Mouse (Mus musculus) layer of hippocampus, adult 8-10 months (tissue): ENCODE measurements around the gene Sema3c. TPM values are rescaled to one million over a fixed set of nuclear protein-coding genes. Genes with fewer than 3 reads are reported as not detected.
A peak's percentile ranks its signal among the peaks of the same experiment; 100 is the strongest.
"Not testable (repeated sequence)": the region's sequence is repeated elsewhere in the genome, so short reads cannot be mapped to it uniquely, and the experiment has no call there.

Source experiments
- DNase-seq, 2 experiments: peaks; one replicate each; pipeline ENCODE4 v3.0.0; 2022; ENCODE audit warnings: low spot score in 2 of 2
- total RNA-seq, 4 experiments: library from RNA; stranded (reverse); gene quantifications; 2 replicates each; pipeline ENCODE4 v1.2.4; 2022

Sema3c gene
- total RNA-seq, result 10 to 100 TPM; 11.3 to 15.1 (median 14.4) TPM

DNA sequence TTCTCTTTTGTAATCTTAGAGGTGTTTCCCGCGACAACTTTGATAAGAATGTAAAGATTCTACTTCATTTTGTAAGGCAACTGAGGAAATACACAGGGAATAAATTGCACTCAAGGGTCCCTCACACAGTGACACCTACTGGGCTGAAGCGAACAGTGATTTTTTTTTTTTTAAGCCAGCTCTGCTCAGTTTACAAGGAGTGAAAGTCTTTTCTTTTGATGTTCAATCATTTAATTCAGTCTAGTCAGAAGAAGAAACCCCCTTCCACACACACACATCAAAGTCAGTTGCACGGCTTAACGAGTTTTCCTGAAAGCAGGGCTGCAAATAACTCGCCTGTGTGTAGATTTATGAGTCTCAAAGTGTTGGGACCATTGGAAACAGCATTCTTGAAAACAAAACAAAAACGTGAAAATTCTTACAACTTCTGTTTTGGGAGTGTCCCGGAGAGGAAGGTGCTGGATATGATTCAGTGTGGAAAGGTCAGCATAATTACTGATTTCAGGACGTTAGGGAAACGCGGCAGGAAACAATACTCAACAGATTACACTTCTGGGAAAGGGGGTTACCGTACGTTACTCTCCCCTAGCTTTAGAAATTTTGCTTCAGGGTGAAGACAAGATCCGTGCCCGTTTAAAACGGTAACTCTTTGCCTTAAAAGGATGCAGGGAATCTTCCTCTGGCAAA, at the start of gene Sema3c:
Gene Sema3c (plus strand): TSS at position 588 of the 687 bp plus-strand sequence.
- DNase-seq, result no peak

DNA sequence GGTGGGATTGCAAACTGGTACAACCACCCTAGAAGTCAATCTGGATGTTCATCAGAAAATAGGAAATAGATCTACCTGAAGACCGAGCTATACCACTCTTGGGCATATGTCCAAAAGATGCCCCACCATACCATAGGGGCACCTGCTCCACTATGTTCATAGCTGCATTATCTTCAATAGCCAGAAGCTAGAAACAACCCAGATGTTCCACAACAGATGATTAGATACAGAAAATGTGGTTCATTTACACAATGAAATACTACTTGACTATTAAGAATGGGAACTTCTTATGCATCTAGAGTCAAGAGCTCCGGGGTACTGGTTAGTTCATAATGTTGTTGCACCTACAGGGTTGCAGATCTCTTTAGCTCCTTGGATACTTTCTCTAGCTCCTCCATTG, 42.9 kb upstream of the Sema3c start:
- not testable (repeated sequence) for DNase-seq

DNA sequence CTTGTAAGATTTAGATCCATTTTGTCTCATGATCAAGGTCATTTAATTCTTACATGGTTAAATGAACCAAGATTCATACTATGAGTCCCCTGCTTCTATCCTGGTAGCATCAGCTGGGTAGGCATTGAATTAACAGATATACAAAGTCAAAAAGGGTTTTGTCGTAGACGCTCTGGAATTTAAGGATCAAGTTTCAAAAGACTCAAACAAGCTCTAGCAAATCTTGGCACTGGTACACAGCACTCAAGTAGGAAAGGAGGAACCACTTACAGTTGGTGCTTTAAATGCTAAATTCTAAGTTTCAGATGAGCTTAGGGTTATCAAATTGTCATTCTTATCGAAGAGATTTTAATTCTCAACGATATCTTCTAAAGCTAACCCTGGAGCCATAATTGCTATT, 30.9 kb upstream of the Sema3c start:
- DNase-seq, result no peak

DNA sequence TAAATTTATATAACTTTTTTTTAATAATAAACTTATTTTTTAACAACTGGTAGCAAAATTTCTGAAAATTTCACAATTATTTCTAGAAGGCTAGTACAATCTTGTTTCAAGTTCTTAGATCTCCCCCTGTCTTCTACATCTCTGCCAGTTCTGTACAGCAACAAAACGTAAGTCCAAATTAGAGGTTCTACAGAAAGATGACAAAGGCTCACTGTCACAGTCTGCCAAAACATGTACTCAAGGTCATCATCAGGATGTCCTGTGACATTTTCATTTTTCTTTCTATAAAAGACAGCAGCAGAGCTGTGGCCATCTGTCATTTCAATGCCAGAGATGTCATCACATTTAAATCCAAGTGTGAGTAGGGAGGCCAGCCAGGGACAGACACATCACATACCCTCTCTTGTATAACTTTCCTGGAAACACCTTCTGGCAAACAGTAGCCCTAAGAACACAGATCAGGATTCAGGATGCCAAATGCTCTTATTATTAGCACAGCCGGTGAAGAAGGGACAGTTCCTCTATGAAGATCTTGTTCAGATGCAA, 29.1 kb upstream of the Sema3c start:
- DNase-seq, result no peak

DNA sequence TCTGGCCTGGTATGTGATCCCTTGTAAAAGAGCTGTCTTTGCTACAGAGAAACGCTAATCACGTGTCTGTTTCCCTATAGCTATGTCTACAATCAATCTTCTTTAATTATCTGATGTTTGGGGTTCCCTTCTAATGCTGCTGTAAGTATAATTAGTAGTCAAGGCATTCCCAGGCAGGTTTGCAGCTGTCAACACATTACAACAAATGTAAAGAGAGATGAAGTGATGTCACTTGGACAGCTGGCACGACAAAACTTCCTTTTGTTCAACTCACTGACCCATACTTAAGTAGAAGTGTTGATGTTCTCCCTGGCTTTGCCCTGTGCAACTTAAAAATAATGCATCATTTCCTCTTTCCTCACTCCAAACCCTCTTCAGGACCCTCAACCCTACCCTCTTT, 22.4 kb upstream of the Sema3c start:
- no peak for DNase-seq

DNA sequence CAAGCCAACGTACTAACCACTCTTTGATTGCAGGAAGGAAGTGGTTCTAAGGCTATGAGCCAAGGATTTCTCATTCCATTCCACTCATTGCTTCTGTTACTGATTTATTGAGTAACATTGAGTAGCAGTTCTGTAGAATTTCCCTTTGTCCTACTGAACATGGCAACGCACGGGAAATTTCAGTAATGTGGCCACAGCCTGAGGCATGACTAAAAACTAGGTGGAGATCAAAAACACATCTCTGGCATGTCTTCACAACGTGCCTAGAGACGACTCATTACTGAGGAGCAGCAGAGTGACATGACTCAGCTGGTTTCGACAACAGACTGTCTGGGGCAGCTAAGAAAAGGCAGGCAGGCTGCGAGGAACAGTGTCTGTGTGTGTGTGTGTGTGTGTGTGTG, 18.0 kb upstream of the Sema3c start:
- peak in 1 of 2 experiments; percentile 6 for DNase-seq

DNA sequence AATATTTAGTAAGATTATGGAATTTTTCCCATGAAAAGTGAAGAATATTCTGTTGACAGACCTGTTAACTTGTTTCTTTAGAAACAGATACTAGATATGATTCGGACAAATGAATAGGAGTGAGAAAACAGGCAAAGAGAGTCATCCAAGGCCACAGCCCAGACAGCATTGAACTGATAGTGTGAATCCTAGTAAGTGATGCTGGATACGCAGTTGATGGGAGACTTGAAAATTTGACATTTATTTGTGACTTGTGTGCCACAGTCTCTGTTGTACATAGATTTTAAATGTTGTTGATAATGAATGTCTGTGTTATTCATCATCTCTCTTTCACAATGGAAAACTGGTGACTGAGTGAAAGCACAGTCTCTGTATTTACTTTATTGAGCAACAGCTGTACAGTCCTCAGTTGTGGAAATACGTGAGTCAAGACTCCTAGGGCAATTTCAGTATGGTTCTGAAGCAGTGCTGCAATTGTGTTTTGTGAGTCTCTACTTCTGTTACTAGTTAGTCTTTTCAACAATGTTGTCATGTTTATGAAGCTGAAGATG, 17.3 kb upstream of the Sema3c start:
- no peak for DNase-seq

DNA sequence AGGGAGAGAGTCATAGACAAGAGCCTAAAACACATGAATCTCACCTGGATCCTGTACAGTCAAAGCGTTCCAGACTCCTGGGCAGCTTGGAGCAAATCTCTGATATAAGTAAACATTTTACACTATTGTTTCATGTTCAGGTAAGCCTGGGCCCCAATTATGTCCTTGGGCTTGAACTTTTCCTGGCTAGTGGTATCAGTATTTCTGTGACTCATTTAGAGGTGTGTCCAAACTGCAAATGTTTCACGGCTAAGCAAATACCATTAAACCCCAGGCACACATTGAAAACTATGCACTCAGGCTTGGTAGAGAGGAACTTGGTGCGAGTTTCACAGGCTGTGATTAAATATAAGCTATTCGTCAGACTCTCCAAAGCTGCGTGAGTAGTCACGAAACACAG, 2.5 kb upstream of the Sema3c start:
- no peak for DNase-seq

DNA sequence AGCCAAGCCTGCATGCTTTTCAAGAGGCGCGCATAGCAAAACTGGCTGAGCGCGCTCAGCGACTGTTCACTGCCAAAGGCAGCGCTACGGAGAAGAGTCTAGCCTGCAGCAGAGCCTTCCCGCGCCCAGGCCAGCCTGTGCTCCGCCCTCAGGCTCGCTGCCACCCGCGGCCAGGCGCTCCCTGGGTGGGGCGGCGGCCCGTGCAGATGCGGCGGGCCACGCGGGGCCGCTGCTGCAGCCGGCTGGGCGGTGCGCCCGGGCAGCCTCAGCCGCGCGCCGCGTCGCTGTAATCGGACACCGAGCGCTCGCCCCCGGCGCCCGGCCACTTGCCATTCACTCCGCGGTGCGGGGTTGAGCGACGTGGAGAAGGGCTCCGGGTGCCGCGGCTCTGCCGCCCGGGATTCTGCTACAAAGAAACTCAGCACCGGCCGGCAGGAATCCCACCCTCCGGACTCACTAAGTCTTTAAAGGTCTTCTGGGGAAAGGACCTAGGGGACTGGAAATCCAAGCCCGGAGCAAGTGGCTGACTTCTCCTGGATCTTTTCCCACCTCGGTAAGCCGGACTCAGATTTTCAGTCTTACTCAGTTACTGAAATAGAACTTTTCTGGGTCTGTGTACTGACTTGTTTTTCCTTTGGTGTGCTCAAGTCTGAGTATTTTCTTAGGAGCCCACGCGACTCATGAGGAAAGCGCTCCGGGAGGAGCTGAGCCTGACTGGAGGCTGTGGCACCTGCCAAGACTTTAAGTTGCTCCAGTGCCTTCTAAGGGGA, 517 bp downstream of the Sema3c start:
- peak in 1 of 2 experiments; percentile 19 for DNase-seq

DNA sequence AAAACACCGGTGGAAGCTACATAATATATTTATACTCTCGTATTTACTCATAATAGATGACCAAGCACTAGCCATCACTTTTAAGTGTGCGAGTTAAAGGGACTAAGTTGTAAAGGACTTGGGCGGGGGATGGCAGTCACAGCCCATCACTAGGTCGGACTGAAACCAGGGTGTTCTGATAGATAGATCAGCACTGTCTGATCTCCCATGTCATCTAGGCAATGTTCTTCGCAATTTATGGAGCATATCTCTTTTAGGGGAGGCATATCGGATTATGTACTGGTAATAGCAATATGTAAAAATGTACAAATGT, 1.1 kb downstream of the Sema3c start:
- no peak for DNase-seq

DNA sequence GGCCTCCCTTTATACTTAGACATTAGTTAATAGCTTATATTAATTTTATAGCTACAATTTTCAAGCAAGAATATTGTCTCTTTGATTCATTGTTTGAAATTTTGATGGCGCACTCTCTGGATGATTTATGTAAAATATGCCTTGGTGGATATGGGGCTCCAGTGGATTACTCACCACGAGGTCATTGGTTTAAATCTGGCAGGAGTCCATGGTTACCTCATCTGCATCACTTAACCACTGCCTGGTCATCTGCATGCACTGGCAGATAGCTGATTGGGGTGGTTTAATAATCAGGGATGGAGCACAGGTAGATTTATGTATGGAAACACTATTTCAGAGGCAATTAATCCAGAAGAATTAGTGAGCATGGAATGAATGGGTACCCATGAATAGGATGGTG, 2.0 kb downstream of the Sema3c start:
- DNase-seq, result no peak

DNA sequence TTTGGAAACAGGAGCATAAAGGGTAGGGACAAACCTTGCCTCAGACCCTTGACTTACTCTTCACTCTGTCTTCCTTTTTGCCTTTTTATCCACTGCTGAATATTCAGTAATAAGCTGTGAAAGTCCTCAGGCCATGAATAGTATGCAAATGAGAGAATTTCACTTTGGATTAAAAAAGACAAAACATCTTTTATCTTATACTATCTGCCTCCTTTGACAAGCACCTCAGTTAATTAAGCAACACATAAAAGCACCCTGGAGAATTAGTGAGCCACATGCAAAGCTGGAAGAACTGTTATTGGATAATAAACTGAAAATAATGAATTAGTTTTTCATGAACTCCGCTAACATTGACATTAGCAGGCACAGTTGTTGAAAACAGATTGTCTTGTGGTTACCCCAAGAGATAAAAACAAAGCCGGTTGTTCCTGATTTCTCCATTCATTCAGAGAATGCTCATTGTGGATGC, 8.0 kb downstream of the Sema3c start:
- DNase-seq, result no peak

DNA sequence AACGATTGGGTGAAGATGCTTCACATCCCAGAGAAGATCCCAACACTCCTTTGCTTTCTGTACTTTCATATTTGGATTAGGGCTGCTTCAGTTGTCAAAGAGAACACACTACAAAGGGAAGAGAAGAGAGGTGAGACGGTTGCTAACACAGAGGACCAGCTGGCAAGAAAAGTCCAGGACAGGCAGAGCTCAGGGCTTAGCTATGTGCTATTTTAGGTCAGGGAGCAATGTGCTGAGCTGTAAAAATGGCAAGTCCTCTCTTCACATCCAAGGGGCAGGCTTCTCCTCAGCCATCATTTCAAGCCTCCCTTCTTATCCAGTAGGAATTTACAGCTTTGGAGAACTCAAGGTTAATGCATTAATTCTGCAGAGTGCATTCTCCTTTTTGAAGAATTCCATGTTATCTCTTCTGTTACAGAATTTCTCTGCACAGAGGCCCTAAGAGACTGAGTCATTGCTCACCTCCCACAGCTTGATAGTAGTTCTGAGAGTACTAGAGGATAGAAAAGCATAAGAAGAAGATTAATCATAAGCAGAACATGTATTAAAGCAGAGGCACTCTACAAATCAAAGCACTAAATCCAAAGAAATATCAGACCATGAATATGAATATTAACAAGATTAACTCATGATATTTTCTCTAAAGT, 10.3 kb downstream of the Sema3c start:
- DNase-seq, result no peak

DNA sequence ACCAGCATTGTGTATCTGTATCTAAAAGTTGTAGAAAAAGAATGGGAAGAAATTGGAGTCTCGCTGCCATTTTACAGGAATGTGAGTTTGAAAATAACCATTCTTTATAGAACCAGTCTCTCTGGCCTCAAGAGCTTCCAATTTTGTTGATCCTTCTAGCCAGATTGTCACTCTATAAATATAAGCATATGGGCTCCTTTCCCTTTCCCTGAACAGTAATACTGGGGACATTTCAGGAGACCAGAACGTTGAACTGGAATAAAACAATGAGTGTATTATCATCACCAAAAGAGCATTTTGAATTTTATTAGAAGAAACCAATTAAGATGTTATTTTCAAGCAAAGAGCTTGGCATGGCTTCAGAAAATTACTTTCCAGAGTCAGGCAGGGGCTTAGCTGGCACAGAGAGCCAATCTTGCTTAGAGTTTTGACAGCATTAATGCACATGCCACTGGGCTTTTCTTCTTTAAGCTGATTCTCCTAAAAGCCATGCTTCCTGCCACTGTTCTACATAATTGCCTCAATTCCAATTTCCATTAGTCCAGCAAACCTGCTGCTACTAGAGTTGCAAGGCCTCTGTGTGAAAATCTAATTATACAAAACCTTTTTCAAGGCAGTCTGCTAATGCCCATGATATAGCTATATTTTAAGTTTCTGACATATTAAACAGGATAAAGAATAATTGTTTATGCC, 12.6 kb downstream of the Sema3c start:
- DNase-seq, result no peak

DNA sequence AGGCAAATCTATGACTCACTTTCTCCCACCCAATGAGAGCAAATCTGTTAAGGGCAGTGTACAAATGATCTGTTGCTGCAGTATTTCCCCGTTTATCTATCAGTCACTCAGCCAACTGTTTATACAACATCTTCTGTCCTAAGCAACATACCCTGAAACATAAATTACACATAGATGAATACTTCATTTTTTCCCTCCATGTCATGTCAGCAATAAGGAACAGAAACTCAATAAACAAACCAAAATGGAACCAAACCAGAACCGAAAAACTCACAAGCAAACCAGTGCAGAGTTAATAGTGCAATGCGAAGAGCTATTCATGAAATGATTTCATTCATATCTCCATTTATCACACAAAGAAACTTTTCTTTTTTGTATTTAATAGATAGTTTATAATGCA, 17.8 kb downstream of the Sema3c start:
- DNase-seq, result no peak

DNA sequence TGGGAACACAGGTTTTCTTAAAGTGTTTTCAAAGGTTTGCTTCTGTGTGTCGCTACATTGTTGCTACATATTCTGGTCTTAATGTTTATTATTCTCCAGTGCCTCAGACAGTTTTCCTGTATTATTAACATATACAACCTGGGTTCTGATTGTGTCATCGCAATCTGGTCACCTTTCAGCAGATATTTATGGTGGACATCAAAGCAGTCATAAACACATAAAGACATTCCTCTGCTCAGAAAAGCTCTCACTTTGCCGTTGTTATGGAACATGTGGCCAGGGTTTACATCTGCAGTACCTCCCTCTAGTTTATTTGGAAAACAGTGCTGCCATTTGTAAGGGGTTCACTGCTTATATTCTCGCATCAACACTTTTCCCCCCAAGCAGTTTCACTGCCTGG, 27.6 kb downstream of the Sema3c start:
- no peak for DNase-seq

DNA sequence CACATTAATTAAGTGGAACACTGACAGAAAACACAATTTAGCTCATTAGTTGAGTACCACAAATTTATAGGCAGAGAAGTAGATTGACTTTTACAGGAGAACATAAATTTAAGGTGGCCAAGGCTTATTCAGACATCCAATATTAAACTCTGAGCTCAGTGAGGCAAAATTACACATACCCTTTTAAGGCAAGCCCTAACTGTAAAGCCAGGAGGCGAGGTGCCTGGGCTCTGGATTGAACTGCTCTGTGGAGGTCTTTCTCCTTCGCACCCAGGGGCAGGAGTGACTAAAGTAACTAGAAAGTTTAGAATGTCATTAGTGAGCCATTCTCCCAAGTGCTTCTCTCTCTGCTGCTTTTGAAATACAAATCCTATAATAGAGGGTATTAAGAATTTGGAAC, 46.5 kb downstream of the Sema3c start:
- no peak for DNase-seq

DNA sequence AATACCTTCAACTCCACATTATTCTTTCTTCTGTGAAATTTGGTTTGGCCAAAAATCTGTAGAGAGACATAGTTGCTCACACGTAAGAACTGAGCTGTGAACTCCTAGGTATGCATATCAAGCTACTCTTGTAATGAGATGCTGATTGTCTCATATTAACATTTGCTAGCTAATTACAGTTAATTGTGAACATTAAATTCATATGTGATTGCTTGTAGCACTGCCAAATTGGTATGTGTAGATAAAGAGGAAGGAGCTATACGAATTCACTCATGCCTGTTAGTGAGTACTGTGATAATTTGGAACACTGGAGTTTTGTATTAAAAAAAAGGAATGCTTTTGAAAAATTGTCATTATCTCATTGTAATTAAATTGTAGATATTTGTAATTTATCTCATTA, 48.5 kb downstream of the Sema3c start:
- no peak for DNase-seq

DNA sequence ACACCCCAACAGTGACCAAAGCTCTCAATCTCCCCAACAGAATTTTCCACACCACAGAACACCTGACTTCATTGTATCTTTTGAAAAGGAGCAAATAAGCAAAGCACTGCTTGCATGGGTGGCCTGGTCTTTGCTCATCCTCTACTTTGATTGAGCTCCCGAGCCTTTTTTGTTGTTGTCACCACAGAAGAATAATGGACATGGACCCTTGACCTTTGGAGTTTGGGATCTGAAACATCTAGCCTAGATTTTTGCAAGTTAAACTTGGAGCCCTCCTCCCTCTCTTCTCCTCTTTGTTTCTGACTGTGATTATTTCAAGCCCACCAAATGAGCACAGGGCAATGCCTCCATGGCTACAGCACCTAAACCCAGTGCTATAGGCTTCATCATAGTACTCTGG, 54.5 kb downstream of the Sema3c start:
- no peak for DNase-seq

DNA sequence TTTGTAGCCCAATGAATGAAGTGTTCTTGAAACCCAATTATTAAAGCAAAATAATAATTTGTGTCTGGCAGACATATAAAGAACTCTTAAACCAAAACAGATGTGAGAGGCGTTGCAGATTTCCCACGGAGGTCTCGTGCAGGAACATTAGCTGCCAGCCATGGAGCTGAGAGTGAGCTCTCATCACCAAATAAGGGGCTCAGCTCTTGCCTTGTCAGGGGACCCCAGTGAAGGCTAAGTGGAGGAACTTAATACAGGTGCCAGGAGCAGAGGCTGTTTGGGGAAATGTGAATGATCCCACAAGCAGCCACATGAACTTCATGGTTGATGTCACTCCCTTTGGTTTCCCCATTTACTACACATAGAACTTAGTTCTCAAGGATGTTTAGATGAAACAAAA, 55.5 kb downstream of the Sema3c start:
- DNase-seq, result no peak

DNA sequence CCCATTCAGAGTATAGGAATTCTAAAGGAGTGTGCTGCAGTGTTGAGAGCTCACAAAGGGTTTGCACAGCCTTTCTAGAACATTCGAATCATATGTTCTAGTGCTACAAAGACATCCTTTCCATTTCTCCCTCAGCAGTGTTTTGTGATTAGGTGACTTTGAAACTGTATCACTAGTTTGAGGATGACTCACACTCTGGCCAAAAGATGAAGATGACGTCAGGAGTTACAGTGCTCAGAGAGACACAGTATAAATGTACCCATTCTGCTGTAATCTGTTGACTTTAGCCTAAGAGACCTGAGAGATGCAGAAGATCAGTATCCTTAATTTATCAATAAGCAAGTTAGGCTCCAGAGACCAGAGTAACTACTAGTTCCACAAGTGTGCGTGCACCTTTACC, 65.4 kb downstream of the Sema3c start:
- no peak for DNase-seq
